Mouse (Mus musculus): Measurements from ENCODE around the gene Zfp706.

DNA sequence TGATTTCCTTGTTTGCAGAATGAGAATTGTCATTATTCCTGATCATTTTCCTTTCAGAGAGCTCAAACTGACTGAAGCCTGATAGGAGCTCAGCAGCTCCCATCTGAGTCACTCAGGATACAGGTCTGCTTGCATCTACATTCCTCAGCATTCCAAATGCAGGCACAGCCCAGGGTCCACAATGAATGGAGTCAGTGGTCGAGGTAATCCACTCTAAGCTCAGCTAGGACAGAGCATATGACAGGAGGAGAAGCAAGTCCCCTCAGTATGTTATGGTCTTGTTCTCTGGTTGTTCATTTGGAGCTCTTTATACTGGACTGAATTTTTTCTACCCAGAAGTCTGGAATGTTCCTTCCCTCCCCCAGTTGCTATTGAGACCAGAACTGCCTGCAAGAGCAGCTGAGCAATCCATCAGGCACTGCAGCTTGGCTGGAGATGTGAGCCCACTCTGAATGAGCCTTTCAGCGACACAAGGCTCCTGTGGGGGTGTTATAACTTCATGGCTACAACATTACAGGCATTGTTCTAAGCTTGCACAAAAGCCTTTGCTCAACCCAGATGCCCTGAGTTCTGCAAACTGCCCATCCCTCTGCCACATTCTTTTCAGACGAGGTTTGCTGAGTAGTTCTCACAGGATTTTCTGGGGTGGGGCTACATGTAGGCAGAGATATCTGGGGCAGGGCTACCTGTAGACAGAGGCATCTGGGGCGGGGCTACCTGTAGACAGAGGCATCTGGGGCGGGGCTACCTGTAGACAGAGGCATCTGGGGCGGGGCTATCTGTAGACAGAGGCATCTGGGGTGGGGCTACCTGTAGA, 24.0 kb upstream of the Zfp706 start:
- TF ChIP-seq POLR2A (IDR thresholded peaks at IDR 0.05; ENCODE audit: low read depth, low read length) = no peak
- no peak for TF ChIP-seq CTCF (IDR thresholded peaks at IDR 0.05; ENCODE audit: extremely low read depth, insufficient read length, insufficient replicate concordance, low read depth, low read length)

Measured in small intestine, adult 2 months (tissue).